Mouse (Mus musculus) midbrain, postnatal 0 days (tissue): ENCODE data around the gene Trip12. TPM values are rescaled to one million over a fixed set of nuclear protein-coding genes. Genes with fewer than 3 reads are reported as not detected.

Experiments
- ATAC-seq: fragments of 200-750 bp; cut with Nextera tagmentation; 2 replicates; pipeline ENCODE4 v1.8.0; 2017; ENCODE audit warnings: moderate number of reproducible peaks, mild to moderate bottlenecking, moderate TSS enrichment, moderate library complexity; ENCODE audit not compliant: low FRiP score
- DNase-seq: peaks from one replicate; pipeline ENCODE4 v3.0.0-alpha.2; 2015; ENCODE audit warnings: low spot score
- H3K27ac ChIP-seq: fragments of 300-500 bp; sonication (generic); 2 replicates; pipeline ENCODE4 v1.5.1; 2014; ENCODE audit warnings: low read depth, mild to moderate bottlenecking, low read length, mixed read lengths
- H3K27me3 ChIP-seq: fragments of 300-500 bp; sonication (generic); 2 replicates; pipeline ENCODE4 v1.6.1; 2014; ENCODE audit warnings: low read length, control low read depth, mixed read lengths; ENCODE audit not compliant: insufficient read depth
- H3K36me3 ChIP-seq: fragments of 300-500 bp; sonication (generic); 2 replicates; pipeline ENCODE4 v1.6.1; 2014; ENCODE audit warnings: low read length, control low read depth, mixed read lengths; ENCODE audit not compliant: insufficient read depth
- H3K4me1 ChIP-seq: fragments of 300-500 bp; sonication (generic); 2 replicates; pipeline ENCODE4 v1.6.1; 2014; ENCODE audit warnings: mild to moderate bottlenecking, control low read depth, antibody characterized with exemption, low read length, mixed read lengths; ENCODE audit not compliant: insufficient read depth
- H3K4me2 ChIP-seq: fragments of 300-500 bp; sonication (generic); 2 replicates; pipeline ENCODE4 v1.6.1; 2014; ENCODE audit warnings: low read depth, mild to moderate bottlenecking, low read length, mixed read lengths; ENCODE audit not compliant: poor library complexity, severe bottlenecking
- H3K4me3 ChIP-seq: fragments of 300-500 bp; sonication (generic); 2 replicates; pipeline ENCODE4 v1.5.1; 2014; ENCODE audit warnings: low read depth, mild to moderate bottlenecking, low read length, moderate library complexity
- H3K9ac ChIP-seq: fragments of 300-500 bp; sonication (generic); replicated peaks from 2 replicates; pipeline ENCODE4 v1.6.1; 2014; ENCODE audit warnings: mild to moderate bottlenecking, low read length, moderate library complexity, mixed read lengths; ENCODE audit not compliant: poor library complexity, severe bottlenecking
- H3K9me3 ChIP-seq: fragments of 300-500 bp; sonication (generic); 2 replicates; pipeline ENCODE4 v1.6.1; 2016; ENCODE audit warnings: low read length, control low read depth
- CTCF ChIP-seq: IDR thresholded peaks from 2 replicates; pipeline ENCODE4 v1.5.1; 2016; ENCODE audit warnings: antibody characterized with exemption, mild to moderate bottlenecking
- WGBS: fragments of 180-500 bp; shearing (Covaris S2); extraction: QIAGEN DNeasy Blood & Tissue Kit; methylation state at CpG from one replicate; pipeline ENCODE4 v1.1.7; 2014; 5-methylcytosine and 5-hydroxymethylcytosine counted together
- polyA plus RNA-seq: library from polyadenylated mRNA; unstranded; fragments of >200 nt; fragmentation: Nextera tagmentation; extraction: Ambion mirVana; gene quantifications from 2 replicates; pipeline ENCODE4 v1.2.1, GENCODE M21; 2015
- total RNA-seq: library from RNA; depleted of rRNA; stranded (reverse); fragments of >200 nt; gene quantifications from 2 replicates; pipeline ENCODE4 v1.2.3, GENCODE M21; 2014

Gene Trip12
- total and polyA plus RNA-seq, 2 experiments from 2014 or later: 37.1 to 120 TPM

DNA sequence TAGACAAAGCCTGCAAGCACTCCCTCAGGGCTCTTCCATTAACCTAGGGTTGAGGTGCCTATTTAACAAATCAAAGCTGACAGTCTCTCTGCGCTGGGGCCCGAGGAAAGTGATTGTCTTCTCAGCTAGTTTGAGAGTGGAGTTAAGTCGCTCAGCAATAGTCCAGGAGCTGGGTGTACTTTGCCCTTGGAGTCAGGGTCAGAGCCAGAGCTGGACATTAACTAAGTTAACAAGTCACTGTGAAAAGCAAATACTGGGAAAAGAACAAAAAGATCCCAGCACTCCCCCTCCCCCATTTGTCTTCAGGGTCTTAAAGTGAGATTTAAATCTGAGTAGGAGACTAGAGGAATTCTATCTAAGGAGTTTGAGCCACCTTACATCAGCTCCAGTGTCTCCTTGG, 31.8 kb upstream of the Trip12 start:
- Histone ChIP-seq H3K4me2 (no peak overlapping the region), H3K27me3 (no peaks in the 10 kb centered on the region), H3K27ac (no peak overlapping the region), H3K36me3 (no peaks in the 10 kb centered on the region), H3K4me3 (no peak overlapping the region), H3K9me3 (no peaks in the 10 kb centered on the region), H3K9ac (no peak overlapping the region), H3K4me1 (no peaks in the 10 kb centered on the region)
- DNase-seq: no peak
- WGBS: 19% methylated on average over 3 of the region's 3 CpGs
- TF ChIP-seq CTCF: no peak
- ATAC-seq: no peak

DNA sequence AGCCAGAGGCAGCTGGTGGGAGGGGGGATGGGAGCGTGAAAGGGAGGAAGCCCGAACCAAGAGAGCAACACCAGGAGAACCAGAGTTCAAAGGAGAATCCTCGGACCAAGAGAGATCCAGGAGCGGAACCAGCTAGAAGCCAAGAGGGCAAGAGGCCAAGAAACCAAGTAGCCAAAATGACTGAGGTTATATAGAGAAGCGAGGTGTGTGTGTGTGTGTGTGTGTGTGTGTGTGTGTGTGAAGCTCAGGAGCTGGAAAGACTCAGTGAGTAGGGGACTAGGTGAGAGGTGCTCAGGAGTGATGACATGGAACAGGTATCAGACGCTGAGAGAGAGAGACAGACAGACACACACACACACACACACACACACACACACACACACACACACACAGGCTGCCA, 30.8 kb upstream of the Trip12 start:
- ATAC-seq: no peak
- 73% methylated on average over 6 of the region's 6 CpGs for WGBS

DNA sequence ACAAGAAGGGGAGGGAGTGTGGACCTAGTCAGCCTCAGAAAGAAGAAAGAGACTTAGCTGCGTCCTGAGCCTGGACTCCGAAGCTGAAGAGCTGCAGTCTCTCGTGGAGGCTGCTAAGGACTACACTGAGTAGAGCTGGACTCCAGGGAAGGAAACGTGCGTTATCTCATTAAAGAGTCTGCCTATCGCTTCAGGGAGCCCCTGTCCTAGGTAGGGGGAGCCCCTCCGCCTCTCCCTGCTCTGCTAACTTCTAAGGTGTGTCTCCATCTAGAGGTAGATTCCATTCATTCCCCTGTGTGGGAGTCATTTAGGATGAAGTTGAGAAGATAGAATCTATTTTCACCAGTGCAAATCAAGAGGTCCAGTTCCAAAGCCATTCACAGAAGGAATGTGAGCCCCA, 29.2 kb upstream of the Trip12 start:
- 0 out of 2 replicates have a peak, but pooled peaks have one; percentile 27 for ATAC-seq
- no peak for DNase-seq
- H3K27ac ChIP-seq: no peak overlapping the region
- 46% methylated on average over 7 of the region's 7 CpGs for WGBS
- H3K27me3 ChIP-seq: no peaks in the 10 kb centered on the region
- no peaks in the 10 kb centered on the region for H3K36me3 ChIP-seq
- no peaks in the 10 kb centered on the region for H3K4me1 ChIP-seq
- H3K4me3 ChIP-seq: no peak overlapping the region
- peak; percentile 28; the same call in 1 of the 2 replicates for TF ChIP-seq CTCF
- no peak overlapping the region for H3K9ac ChIP-seq
- H3K4me2 ChIP-seq: no peak overlapping the region
- no peaks in the 10 kb centered on the region for H3K9me3 ChIP-seq

More for the DNA sequence above, 30.8 kb upstream of the Trip12 start:
- Histone ChIP-seq H3K27me3 (no peaks in the 10 kb centered on the region), H3K4me3 (no peak overlapping the region), H3K27ac (no peak overlapping the region), H3K9me3 (no peaks in the 10 kb centered on the region), H3K4me2 (no peak overlapping the region), H3K4me1 (no peaks in the 10 kb centered on the region), H3K36me3 (no peaks in the 10 kb centered on the region), H3K9ac (no peak overlapping the region)
- TF ChIP-seq CTCF: no peak
- no peak for DNase-seq

DNA sequence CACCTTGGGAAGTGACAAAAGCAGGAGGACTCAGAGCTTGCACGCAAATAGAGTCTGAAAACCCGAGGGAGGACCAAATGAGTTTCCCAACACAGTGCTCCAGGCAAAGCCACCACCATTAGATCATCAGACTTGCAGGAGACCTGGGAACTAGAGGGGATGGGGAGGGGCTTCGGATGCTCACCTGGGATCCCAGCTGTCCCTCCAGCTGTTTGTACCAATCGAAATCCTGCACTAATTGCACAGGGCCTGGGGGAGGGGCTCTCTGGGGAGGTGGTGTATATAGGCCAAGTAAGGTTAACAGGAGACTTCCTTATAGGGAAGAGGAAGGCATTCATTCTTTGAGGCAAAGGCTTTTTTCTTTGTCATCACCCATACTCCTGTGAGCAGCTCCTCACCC, 28.5 kb upstream of the Trip12 start:
- Histone ChIP-seq H3K9ac (no peak overlapping the region), H3K4me2 (no peak overlapping the region), H3K27ac (no peak overlapping the region), H3K9me3 (no peaks in the 10 kb centered on the region), H3K4me1 (no peaks in the 10 kb centered on the region), H3K4me3 (no peak overlapping the region), H3K27me3 (no peaks in the 10 kb centered on the region), H3K36me3 (no peaks in the 10 kb centered on the region)
- TF ChIP-seq CTCF: no peak
- no peak for DNase-seq
- no peak for ATAC-seq
- WGBS: 58% methylated on average over 4 of the region's 4 CpGs

DNA sequence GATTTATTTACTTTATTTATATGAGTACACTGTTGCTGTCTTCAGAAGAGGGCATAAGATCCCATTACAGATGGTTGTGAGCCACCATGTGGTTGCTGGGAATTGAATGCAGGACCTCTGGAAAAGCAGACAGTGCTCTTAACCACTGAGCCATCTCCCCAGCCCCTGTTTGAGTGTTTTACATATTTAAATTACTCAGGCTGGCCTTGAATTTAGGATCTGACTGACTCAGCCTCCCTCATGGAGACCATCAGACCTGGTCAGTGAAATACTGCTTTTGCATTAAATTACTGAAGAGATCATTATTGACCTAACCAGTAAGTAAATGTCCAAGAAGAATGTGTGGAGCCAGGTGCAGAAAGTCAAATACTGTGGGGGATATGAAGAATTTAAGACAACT, 28.0 kb upstream of the Trip12 start:
- no peaks in the 10 kb centered on the region for H3K27me3 ChIP-seq
- no peaks in the 10 kb centered on the region for H3K9me3 ChIP-seq
- no peak overlapping the region for H3K4me3 ChIP-seq
- no peak for TF ChIP-seq CTCF
- no peak overlapping the region for H3K9ac ChIP-seq
- no peaks in the 10 kb centered on the region for H3K4me1 ChIP-seq
- no peaks in the 10 kb centered on the region for H3K36me3 ChIP-seq
- DNase-seq (no peak), ATAC-seq (no peak)
- no peak overlapping the region for H3K4me2 ChIP-seq
- H3K27ac ChIP-seq: no peak overlapping the region

DNA sequence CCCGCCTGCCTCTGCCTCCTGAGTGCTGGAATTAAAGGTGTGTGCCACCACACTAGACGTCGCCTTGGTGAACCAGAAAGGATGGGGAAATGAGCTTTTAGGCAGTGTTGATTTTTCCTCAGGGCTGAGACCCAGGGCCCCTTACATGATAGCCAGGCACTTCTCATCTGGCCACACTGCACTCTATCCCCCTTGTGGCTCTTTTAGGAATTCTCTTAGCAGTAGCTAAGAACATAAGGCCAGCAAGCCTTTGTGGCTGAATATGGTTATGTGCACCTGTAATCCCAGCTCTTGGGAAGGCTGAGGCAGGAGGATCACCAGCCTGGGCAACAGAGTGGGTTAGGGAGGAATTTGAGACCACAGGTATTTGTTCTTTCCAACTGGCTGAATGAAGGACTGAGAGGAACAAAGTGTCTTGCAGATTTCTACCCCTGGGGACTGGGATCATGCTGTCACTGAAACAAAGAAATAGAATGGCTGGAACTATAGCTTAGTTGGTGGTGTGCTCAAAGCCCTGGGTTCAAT, 26.5 kb upstream of the Trip12 start:
- H3K9me3 ChIP-seq: no peaks in the 10 kb centered on the region
- H3K4me3 ChIP-seq: no peak overlapping the region
- H3K36me3 ChIP-seq: no peaks in the 10 kb centered on the region
- no peak overlapping the region for H3K27ac ChIP-seq
- no peaks in the 10 kb centered on the region for H3K27me3 ChIP-seq
- DNase-seq: no peak
- no peaks in the 10 kb centered on the region for H3K4me1 ChIP-seq
- no peak for ATAC-seq
- H3K9ac ChIP-seq: no peak overlapping the region
- no peak for TF ChIP-seq CTCF
- H3K4me2 ChIP-seq: no peak overlapping the region
- WGBS: 95% methylated on average over 3 of the region's 3 CpGs
